Mouse (Mus musculus): ENCODE results near the gene E130308A19Rik.

The E130308A19Rik gene

DNA sequence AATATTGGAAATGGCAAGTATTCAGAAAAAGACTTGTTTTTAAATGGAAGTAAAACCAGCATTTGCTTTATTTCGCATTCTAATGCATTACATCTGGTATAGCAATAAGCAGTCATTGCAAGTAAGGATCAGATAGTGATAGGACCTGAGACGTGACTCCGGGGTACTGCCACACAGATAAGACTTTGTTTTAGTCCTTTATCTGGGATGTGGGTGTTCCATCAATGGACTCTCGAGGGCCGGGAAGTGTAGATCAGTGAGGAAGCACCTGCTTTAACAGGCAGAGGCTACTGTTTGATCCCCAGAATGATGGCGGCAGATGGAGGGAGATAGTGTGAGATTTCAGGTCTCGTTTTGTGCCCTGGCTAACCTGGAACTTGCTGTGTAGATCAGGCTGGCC lies 105.5 kb downstream of the E130308A19Rik start:
- no peak for DNase-seq

DNA sequence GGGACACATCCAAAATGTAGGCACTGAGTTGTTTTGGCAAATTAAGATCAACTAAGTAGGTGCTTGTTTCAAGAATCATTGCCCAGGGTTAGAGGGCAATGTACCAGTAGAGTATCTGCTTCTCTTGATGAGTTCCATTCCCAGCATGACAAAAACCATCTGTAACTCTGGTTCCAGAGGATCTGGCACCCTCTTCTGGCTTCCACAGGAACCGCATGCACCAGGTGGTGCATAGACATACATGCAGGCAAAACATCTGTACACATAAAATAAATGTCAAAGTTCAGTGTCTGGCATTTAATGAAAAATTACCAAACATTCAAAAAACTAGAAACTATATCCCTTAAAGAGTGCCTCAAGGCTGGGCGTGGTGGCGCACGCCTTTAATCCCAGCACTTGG lies 113.3 kb downstream of the E130308A19Rik start:
- no peak for DNase-seq

GRCm38 (mm10) chr4:59739882-59740281 lies 113.9 kb downstream of the E130308A19Rik start:
- DNase-seq, result no peak

DNA sequence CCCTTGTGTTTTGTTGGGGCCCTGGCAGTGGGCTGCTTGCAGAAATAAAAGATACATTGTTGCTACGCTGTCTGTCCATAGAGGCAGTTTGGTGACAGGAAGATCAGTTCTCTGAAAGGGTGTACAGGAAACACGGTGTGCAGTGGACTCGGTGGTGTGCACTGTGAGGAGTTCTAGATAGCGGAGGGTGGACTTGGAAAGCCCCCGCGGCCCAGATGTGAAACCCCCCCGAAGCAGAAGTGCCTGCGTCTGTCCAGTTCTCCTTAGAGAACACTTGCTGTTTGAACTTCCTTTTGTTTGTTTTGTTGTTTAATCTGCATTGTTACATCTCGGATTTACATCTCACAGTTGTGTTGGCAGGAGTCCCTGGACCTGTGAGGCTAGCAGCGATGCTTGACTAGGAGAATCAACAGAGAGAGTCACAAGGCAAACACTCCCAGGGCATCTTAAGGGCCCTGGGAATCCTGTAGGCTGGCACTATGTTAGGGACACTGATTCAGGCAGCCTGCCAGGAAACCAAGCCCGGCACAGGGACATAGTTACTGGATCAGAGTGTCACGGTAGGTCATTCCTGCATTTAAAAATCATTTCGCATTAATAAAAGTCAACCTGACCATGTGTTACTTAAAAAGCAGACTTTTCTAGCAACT lies 127.6 kb downstream of the E130308A19Rik start:
- DNase-seq, result peak; percentile 25 to 33

DNA sequence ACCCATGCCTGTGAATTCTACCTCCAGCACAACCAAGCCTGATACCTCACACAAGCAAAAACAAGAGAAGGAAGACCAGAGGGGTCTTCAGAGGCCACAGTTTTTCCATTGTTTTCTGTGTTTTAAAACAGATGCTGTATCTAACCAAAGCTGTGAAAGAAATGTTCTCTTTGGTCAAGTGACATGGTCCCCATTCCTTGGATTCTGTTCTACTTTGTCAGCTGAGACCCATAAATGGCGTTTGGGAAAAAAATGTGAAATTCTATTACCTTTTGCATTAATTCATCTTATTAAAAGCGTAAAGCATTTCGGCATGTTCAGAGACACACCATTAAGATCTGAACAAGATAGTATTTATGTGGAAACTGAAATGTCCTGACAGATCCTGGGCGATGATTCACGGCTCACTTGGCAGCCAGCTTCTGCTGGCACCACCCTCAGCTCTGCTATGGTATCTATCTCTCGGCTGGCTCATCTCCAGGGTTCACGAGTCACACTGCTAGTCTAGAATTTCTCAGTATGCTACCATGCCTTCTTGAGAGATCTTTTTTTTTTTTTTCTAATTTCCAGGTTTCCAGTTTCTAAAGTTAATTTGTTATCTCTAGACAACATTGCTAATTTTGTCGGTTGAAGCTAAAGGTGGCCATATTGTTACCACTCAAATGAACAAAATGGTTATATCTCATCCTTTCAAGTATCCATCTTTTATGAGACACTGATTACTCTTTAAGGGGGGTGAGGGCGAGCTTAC lies 130.5 kb downstream of the E130308A19Rik start:
- peak; percentile 83 to 88 for DNase-seq

- DNase-seq, result no peak
Measured at GRCm38 (mm10) chr4:59757452-59758435, 131.7 kb downstream of the E130308A19Rik start.

- DNase-seq, result no peak
Measured at GRCm38 (mm10) chr4:59760016-59760415, 134.0 kb downstream of the E130308A19Rik start.

DNA sequence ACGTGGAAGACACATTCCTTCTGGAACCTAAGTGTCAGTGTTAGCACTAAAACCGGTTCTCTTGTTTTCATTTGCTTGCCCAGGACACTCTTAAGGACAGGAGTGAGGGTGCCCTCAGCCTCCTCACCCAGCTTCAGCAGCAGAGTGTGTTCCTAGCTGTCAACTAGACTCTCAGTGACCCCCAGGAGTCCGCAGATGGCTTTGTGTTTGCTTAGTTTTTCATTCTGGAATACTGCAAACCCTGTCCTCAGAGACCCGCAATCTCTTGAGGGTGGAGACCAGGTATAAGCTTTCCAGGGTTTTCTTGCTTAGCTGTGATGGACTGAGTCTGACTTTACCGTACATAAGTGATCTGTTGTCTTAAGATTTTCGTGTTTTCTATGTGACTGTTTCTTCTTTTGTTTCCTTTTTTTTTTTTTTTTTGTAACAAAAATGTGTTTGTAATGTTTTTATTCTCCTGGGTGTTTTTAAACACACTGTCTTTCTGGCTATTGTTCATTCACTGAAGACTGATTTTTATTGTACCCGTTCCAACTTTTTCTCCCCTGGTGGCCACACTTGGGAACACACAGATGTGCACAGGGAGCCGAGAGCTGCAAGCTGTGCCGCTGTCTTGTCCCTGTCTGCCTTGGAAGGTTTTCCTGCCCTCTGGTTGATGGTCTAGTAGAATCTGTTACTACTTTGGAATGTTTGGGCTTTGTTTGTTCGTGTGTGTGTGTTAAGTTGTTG lies 134.8 kb downstream of the E130308A19Rik start:
- no peak for DNase-seq

GRCm38 (mm10) chr4:59761365-59761729 lies 135.3 kb downstream of the E130308A19Rik start:
- DNase-seq, result no peak

DNA sequence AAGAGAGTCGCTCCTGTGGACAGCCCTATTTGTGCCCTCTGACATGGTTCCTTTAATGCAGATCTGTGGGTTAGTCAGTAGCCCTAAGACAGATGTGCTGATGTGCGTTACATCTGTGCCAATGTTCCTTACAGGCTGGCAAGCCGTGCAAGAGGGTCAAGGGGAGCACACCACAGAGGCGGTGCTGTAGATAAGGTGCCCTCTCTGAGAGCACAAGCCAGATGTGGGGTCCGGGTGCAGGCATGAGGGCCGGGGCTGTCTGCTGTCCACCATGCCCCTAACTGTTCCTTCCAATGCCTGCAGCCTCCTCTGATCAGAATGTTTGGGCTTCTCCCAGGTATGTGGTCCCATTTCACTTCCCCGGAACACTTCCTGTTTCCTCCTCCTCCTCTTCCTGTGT lies 138.9 kb downstream of the E130308A19Rik start:
- no peak for DNase-seq

GRCm38 (mm10) chr4:59765385-59766005 lies 139.5 kb downstream of the E130308A19Rik start:
- DNase-seq, result no peak

DNA sequence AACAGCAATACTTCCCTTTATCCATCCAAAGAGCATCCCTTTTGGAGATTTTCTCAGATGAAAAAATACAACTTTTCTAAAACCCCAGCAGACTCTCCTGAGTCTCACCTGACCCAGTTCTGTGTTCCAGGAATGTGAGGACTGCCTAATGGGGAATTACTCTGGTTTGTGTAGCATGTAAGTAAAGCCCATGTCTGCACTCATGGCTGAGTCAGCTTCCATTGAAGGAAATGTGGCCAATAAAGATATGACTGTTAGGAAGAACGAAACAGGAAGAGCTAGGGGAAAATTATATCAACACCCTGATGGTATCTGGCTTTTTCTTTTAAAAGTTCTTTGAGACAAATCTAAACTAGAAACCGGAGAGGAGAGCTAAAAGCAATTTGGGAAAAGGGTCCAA lies 141.7 kb downstream of the E130308A19Rik start:
- DNase-seq, result no peak

GRCm38 (mm10) chr4:59772171-59772879 lies 146.3 kb downstream of the E130308A19Rik start:
- no peak for DNase-seq

GRCm38 (mm10) chr4:59777828-59778227 lies 151.8 kb downstream of the E130308A19Rik start:
- DNase-seq, result no peak

- no peak for DNase-seq
Measured at GRCm38 (mm10) chr4:59780568-59780967, 154.6 kb downstream of the E130308A19Rik start.

DNA sequence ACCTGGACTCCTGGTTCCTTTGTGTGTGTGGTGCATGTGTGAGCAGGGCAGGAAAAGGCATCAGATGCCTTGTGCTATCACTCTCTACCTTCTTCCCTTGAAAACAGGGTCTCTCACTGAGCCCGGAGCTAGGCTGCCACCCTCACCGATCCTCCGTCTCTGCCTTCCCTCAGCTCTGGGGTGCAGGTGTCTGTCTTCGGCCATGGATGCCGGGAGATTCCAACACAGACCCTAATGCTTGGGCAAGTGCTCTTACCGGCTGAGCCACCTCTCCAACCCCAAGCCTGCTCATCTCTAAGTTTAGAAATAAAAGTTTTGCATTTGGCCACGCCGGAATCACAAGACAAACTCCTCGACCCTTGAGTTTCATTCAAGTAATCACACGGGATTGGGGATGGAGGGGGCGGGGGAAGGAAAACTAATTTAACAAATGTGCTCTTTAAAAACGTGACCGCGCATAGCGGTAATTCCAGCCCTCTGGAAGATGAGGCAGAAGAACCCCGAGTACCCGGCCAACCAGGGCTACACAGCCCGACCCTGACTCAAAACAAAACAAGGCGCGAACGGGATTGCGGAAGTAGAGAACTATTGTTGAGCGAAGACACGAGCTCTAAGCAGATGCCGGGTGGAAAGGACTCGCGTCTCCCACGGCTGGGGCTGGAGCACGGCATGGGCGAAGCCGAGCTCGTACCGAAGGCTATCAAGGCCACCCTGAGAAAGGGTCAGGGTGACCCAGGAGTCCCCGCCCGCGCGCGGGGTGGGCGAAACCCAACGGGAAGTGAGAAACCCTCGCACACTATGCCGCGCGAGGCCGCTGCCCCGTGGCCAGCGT lies 157.1 kb downstream of the E130308A19Rik start:
- no peak for DNase-seq

DNA sequence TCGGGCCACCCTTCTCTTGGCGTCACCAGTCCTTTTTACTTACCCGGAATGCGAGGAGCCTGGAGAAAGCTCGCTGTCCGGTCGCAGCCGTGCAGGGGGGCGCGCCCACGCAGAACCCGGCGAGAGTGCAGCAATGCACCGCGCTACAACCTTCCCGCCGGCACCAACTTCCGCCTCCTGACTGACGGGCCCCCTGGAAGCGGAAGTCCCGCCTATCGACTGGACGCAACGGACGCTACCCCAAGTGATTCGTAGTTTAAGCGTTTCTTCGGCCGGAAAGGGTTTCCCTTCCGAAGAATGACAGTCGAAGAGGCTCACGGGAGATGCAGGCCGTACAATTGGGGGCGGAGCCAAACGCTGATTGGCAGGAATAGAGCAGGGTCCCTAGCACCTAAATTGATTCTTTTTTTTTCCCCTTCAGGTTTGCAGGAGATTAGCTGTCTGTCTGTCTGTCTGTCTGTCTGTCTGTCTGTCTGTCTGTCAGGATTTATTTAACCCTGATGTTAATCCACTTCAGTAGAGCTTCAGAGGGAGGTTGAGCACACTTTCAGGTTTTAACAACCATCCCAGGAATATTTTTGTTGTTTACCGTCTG lies 157.8 kb downstream of the E130308A19Rik start:
- DNase-seq, result peak; percentile 92 to 93

GRCm38 (mm10) chr4:59785412-59785811 lies 159.4 kb downstream of the E130308A19Rik start:
- DNase-seq, result no peak

GRCm38 (mm10) chr4:59786661-59787060 lies 160.7 kb downstream of the E130308A19Rik start:
- DNase-seq, result peak; percentile 82 to 87

- no peak for DNase-seq
Measured at GRCm38 (mm10) chr4:59787126-59787525, 161.1 kb downstream of the E130308A19Rik start.
